Mouse (Mus musculus) ES-Bruce4 (cell line): ENCODE data around the gene Ifne. TPM values are rescaled to one million over a fixed set of nuclear protein-coding genes. Genes with fewer than 3 reads are reported as not detected.

Experiments used
- H3K27ac ChIP-seq: 2 replicates; pipeline ENCODE4 v1.5.1; 2012; ENCODE audit warnings: low read length, inconsistent platforms; ENCODE audit not compliant: insufficient read depth
- H3K27me3 ChIP-seq: 2 replicates; pipeline ENCODE4 v1.6.1; 2012; ENCODE audit warnings: mild to moderate bottlenecking, low read length, inconsistent platforms; ENCODE audit not compliant: control insufficient read depth, poor library complexity, insufficient read depth, severe bottlenecking
- H3K36me3 ChIP-seq: 2 replicates; pipeline ENCODE4 v1.6.1; 2012; ENCODE audit warnings: inconsistent platforms, mild to moderate bottlenecking, low read length, moderate library complexity; ENCODE audit not compliant: control insufficient read depth, poor library complexity, insufficient read depth, severe bottlenecking
- H3K4me1 ChIP-seq: one replicate; pipeline ENCODE4 v1.8.1; 2011; ENCODE audit warnings: low read length; ENCODE audit not compliant: control insufficient read depth, insufficient read depth
- H3K4me3 ChIP-seq: 2 replicates; pipeline ENCODE4 v1.5.1; 2011; ENCODE audit warnings: low read depth, mild to moderate bottlenecking, low read length
- H3K9ac ChIP-seq: 2 replicates; pipeline ENCODE4 v1.6.1; 2012; ENCODE audit warnings: low read depth, mild to moderate bottlenecking, inconsistent platforms; ENCODE audit not compliant: poor library complexity, severe bottlenecking
- H3K9me3 ChIP-seq: replicated peaks from 2 replicates; pipeline ENCODE4 v1.6.1; 2012; ENCODE audit warnings: mild to moderate bottlenecking, low read length, inconsistent platforms; ENCODE audit not compliant: control insufficient read depth, poor library complexity, insufficient read depth, severe bottlenecking
- CTCF ChIP-seq: IDR thresholded peaks from one replicate; pipeline ENCODE4 v1.8.1; 2011; ENCODE audit warnings: low read depth, low read length
- EP300 ChIP-seq: IDR thresholded peaks from 2 replicates; pipeline ENCODE4 v1.6.1; 2011; ENCODE audit warnings: low read depth, low read length; ENCODE audit not compliant: insufficient read depth
- POLR2A ChIP-seq: IDR thresholded peaks from one replicate; pipeline ENCODE4 v1.8.1; 2011; ENCODE audit warnings: low read length; ENCODE audit not compliant: insufficient read depth
- polyA plus RNA-seq: library from polyadenylated mRNA; stranded (reverse); fragments of >200 nt; gene quantifications from 2 replicates; pipeline ENCODE4 v1.2.4, GENCODE M21; 2011; ENCODE audit warnings: low read depth; ENCODE audit not compliant: missing spikeins, insufficient read depth, insufficient read length

Gene Ifne
- polyA plus RNA-seq, 1 experiment = not detected

DNA sequence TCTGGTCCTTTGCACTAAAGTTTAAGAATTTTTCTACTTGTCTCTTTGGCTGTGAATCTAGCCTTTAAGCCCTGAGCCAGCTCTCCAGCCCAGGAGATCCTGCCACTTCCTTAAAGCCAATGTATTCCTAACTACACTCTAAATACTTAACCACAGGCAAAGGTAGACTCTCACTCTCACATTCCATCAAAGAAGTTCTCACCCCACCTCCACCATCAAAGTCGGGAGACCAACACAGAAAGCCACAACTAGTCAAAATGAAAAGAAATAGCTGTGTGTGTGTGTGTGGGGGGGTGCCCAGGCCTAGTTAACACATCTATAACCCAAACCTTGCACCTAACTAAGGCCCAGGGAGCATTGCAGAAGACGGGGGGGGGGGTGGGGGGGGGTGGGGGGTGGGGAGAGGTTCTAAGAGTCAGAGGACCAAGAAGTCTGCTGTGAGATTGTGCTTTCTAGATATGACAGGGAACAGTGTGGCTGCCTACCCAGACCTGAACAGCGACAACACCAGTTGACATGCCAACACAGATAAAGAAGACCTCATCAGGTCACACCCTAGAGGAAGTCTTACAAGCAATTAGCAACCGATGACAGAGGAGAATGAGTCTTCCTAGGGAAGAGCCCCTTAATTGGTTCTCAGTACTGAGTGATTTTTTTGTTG lies 4.4 kb downstream of the Ifne start:
- Histone ChIP-seq H3K36me3 (no peaks in the 10 kb centered on the region), H3K9me3 (no peaks in the 10 kb centered on the region), H3K9ac (no peak overlapping the region), H3K4me1 (no peaks in the 10 kb centered on the region), H3K27me3 (no peaks in the 10 kb centered on the region), H3K4me3 (no peak overlapping the region), H3K27ac (no peak overlapping the region)
- TF ChIP-seq CTCF (no peak), EP300 (no peak), POLR2A (no peak)

DNA sequence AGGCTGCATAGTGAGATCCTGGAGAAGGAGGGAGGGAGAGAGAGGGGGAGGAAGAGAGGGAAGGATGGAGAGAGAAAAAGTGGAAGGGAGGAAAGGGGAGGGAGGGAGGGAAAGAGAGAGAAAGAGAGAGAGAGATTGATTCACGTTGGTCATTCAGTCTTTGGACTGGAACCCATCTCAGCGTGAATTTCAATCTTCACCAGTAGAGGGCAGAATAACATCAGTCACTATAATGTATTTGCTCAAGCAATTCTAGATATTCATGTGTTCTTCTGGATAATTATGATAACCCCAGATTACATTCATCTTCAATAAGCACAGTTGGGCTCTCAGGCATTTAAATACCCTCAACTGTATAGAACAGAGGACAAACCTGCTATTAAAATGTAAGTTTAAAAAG lies 7.3 kb downstream of the Ifne start:
- Histone ChIP-seq H3K27ac (no peak overlapping the region), H3K4me3 (no peak overlapping the region), H3K4me1 (no peaks in the 10 kb centered on the region), H3K27me3 (no peaks in the 10 kb centered on the region), H3K9ac (no peak overlapping the region), H3K36me3 (no peaks in the 10 kb centered on the region), H3K9me3 (no peaks in the 10 kb centered on the region)
- TF ChIP-seq CTCF (no peak), EP300 (no peak), POLR2A (no peak)

DNA sequence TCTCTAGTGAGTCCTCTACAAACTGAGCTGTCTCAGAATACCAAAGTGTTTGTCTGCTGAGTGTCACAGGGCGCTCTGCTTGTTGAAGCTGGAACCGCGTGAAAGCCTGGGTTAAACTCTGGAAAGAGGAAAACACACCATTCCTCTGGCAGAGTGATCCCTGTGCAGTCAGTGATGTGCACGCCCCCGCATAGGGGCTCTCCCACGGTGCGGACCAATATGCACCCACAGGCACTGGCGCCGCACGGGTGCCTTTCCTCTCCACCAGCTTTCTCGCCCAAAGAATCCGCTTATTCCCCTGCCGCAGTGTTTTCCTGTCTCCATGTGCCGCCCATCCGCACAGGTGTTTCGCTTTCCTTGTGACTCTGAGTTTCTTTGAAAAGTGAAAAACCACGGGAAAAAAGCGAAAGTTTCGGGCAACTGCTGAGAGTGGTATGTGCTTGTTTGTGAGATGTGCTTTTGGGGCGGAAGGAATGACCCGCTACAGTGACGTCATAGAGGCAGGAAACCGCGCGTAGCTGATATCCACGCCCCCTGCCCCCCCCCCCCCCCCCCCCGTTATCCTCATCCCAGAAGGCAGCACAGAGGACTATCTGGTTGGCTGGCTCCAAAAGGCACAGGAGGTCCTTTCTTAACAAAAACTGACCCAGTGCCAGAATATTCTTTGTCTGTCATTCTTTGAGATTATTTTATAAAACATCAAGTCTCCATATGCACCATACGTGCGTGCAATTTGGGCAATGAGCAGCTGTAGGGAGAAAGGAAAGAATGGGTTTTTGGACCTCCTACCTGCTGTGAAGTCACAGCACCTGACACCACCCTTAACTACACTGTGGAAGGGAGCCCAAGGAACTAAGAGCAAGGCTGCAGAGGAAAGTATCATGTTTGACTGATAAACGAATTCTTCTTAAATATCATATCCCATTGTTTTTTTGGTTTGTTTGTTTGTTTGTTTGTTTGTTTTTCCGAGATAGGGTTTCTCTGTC lies 11.8 kb downstream of the Ifne start:
- Histone ChIP-seq H3K36me3 (no peaks in the 10 kb centered on the region), H3K27me3 (no peaks in the 10 kb centered on the region), H3K9me3 (no peaks in the 10 kb centered on the region), H3K27ac (no peak overlapping the region), H3K4me1 (no peaks in the 10 kb centered on the region), H3K9ac (peak overlapping the region; percentile 63), H3K4me3 (peak overlapping the region; percentile 85)
- no peak for TF ChIP-seq CTCF
- no peak for TF ChIP-seq POLR2A
- TF ChIP-seq EP300 = no peak

DNA sequence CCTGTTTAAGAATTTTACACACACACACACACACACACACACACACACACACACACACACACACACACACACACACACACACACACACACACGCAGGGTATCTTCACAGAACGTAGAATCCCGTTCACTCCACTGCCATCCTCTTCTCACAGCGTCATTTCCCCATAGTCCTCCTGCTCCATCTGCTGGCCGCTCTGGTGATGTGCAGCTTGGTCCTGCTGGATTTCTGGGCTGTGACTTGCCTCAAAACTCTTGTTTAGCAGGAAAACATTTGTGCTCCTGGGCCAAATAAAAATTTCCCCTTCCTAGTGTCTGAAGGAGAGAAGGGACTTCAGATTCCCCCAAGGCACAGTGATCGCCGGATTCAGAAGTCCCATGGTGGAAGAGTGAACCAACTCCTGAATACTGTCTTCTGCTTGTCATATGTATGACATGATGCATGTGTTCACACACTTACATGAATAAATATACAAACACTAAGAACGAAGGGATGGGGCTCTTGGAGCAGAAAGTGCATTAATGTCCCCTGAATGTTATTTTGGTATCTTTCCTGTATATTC lies 12.6 kb downstream of the Ifne start:
- no peaks in the 10 kb centered on the region for H3K4me1 ChIP-seq
- no peak overlapping the region for H3K4me3 ChIP-seq
- no peaks in the 10 kb centered on the region for H3K27me3 ChIP-seq
- H3K27ac ChIP-seq = no peak overlapping the region
- TF ChIP-seq CTCF (peak; percentile 97), EP300 (no peak)
- H3K9me3 ChIP-seq = no peaks in the 10 kb centered on the region
- H3K36me3 ChIP-seq = no peaks in the 10 kb centered on the region
- H3K9ac ChIP-seq = no peak overlapping the region

DNA sequence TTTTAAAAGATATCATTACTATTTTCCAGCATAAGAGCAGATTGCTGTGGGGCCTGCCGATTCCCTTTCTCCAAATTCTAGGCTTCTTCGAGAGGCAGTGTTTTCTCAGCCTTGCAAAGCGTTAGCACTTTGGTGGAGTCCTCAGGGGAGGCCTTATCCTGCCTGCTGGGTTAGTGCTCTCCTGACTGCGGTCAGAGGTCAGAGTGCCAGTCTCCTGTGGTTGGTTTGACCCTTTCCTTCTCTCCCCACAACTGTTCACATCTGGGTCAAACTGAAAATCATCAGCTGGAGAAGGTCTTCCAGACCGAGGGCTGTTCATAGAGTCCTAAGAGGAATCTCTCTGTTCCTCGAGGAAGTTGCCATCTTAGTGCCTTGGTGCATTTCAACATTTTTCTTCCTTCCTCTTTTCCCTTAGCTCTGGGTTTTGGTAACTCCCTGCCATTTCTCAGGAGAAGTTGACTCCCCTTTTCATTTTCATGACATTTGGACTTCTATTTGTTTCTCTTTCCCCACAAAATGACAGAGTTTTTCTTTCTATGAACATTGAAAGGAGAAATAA lies 14.9 kb downstream of the Ifne start:
- no peak overlapping the region for H3K9ac ChIP-seq
- TF ChIP-seq EP300 (no peak), POLR2A (no peak), CTCF (no peak)
- H3K9me3 ChIP-seq = no peaks in the 10 kb centered on the region
- no peaks in the 10 kb centered on the region for H3K27me3 ChIP-seq
- no peak overlapping the region for H3K4me3 ChIP-seq
- no peak overlapping the region for H3K27ac ChIP-seq
- no peaks in the 10 kb centered on the region for H3K36me3 ChIP-seq
- no peaks in the 10 kb centered on the region for H3K4me1 ChIP-seq

DNA sequence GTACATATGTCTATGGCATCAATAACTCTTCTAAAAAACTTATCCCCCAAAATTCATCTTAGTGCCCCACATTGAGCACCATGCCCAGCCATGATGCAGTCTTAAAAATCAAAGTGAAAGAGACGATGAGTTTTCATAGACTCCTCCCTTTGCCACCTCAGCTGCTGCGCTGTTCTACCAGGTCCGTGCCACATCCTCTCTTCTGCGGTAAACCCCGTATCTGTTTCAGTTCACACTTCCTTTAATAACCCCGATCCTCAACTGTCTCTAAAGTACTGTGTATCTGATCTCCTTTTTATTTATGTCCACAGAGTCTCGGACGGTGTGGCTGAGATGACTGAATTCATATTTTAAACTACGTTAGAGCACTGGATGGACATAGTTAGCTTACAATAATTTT lies 15.4 kb downstream of the Ifne start:
- no peak for TF ChIP-seq CTCF
- no peak for TF ChIP-seq EP300
- TF ChIP-seq POLR2A = no peak
- Histone ChIP-seq H3K9ac (no peak overlapping the region), H3K36me3 (no peaks in the 10 kb centered on the region), H3K9me3 (no peaks in the 10 kb centered on the region), H3K27me3 (no peaks in the 10 kb centered on the region), H3K27ac (no peak overlapping the region), H3K4me1 (no peaks in the 10 kb centered on the region), H3K4me3 (no peak overlapping the region)
